Mouse (Mus musculus): ENCODE data around the gene Hdgfl3.

DNA sequence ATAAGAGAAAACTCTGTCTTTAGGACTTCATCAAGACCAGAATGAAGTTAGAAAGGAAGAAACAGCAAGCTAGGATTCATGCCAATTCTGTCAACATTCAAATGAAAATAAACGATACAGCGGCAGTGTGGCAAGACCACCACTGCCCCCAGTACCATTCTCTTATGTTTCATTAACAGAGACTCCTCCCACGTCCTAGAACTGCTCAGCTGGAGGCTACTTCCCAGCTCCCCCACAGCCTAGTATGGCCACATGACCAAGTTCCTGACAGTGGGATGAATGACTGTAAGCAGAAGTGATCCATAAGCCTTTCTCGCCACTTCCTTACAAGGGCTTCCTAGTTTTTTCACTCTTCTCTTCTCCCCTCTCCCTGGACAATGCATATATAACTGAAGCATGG, 30.2 kb downstream of the Hdgfl3 start:
- no peak for TF ChIP-seq CTCF (IDR thresholded peaks at IDR 0.05; ENCODE audit: low read depth, low read length)
- TF ChIP-seq TAL1 (conservative IDR thresholded peaks at IDR 0.05; ENCODE audit: low read depth, low read length): no peak
- TF ChIP-seq GATA1 (IDR thresholded peaks at IDR 0.05; ENCODE audit: borderline replicate concordance, low read length): no peak
- TF ChIP-seq POLR2AphosphoS5 (IDR thresholded peaks at IDR 0.05; ENCODE audit: insufficient replicate concordance, low read depth, low read length): no peak

Data from G1E (cell line).